Mouse (Mus musculus): ENCODE results near the gene Asb1.

Asb1 gene

GRCm38 (mm10) chr1:91605632-91606031 lies 65.3 kb downstream of the Asb1 start:
- in situ Hi-C loops (cut with MboI, MseI), result no loop called here

- in situ Hi-C loops (cut with MboI, MseI), result no loop called here
Measured at GRCm38 (mm10) chr1:91606701-91607100, 66.4 kb downstream of the Asb1 start.

- in situ Hi-C loops (cut with MboI, MseI), result no loop called here
Measured at GRCm38 (mm10) chr1:91607141-91607540, 66.8 kb downstream of the Asb1 start.

All from T-helper 1 cell (primary cell).